Mouse (Mus musculus): ENCODE data around the gene Sp3. TPM values are rescaled to one million over a fixed set of nuclear protein-coding genes. Genes with fewer than 3 reads are reported as not detected.

The Sp3 gene
- 55.3 TPM for polyA plus RNA-seq (2014; fragmentation: Illumina TruSeq; extraction: RNeasy Lipid Tissue Mini Kit (QIAGEN cat#74804); ENCODE audit: low read depth, low replicate concordance)

GRCm38 (mm10) chr2:72980337-72981074, at the start of gene Sp3:
Sp3 (minus strand) TSS chr2:72980446.

DNA sequence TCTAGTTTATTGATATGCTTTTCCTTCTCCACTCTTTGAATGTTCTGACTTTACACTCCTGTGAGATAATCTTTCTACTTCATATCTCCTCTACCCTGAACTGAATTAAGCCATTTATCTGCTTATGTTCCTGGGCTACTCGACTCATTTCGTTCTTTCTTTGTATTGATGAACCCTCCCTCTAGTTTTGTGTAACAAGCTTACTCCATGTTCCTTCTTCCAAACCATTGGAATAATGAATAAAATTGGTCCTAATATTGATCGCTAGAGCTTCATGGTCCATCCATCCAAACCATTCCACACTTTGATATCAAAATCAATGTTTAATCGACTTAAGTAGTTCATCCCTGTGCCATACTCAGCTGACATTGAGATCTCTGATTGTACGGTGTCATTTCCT, 6.4 kb upstream of the Sp3 start, which contains the start of gene Gm11084:
TSS of gene Gm11084 (minus strand) at position 101 of the 400 bp plus-strand sequence.

Other genes with a start within 250 kb of the Sp3 start
- gene Gm11084, start 6.3 kb upstream of the Sp3 start, polyA plus RNA-seq (2014; fragmentation: Illumina TruSeq; extraction: RNeasy Lipid Tissue Mini Kit (QIAGEN cat#74804); ENCODE audit: low read depth, low replicate concordance), result not detected
- 70.5 TPM for gene Ola1, start 238.5 kb upstream of the Sp3 start, polyA plus RNA-seq (2014; fragmentation: Illumina TruSeq; extraction: RNeasy Lipid Tissue Mini Kit (QIAGEN cat#74804); ENCODE audit: low read depth, low replicate concordance)